Mouse (Mus musculus) layer of hippocampus, postnatal 14 days (tissue): ENCODE results near the gene Lmbrd1. TPM values are rescaled to one million over a fixed set of nuclear protein-coding genes. Genes with fewer than 3 reads are reported as not detected.
"Not testable (repeated sequence)": the region's sequence is repeated elsewhere in the genome, so short reads cannot be mapped to it uniquely, and the experiment has no call there.

Experiments used
- DNase-seq, 2 experiments: peaks; one replicate each; pipeline ENCODE4 v3.0.0; 2021 to 2022; ENCODE audit warnings: low spot score in 2 of 2, mixed read lengths in 1 of 2
- total RNA-seq, 2 experiments: library from RNA; stranded (reverse); gene quantifications; 2 replicates each; pipeline ENCODE4 v1.2.3; 2021

Gene Lmbrd1
- total RNA-seq, 2 experiments from 2014 or later = 100.0 to 102 TPM

DNA sequence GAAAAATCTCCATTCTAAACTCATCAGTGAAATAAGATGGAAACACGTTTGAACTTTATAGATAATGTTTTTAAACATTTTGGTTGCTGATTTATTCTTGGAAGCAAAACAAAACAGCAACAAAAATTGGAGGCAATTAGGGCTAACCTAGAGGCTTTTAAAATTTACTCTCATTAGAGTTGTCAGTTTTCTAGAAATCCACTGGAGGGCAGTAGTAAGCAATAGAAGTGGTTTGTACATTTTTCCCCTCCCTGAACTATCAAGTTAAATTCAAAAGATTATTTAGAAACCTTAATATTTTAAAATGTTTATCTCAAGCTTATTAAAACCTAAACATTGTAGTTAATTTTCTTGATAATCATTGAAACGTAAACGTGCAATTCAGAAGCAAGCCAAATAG lies 41.2 kb downstream of the Lmbrd1 start:
- peak in 1 of 2 experiments; percentile 54 for DNase-seq

DNA sequence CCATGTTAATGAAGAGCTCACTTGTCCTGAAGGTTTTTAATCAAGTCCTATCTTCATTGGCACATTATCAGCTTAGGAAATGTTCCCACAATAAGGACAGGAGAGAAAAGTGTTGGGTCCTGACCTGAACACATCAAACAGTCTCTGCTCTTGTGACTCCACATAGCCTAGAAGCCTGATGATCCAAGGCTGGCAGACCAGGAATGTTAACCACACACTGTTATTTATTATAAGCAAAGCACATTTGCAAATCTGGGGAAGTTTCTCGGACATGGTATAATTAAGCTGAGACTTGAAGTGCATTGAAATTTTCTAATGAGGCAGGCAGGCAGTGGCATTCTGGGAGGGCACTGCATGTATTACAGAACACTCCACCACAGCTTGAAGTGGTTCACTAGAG lies 41.8 kb downstream of the Lmbrd1 start:
- no peak for DNase-seq

DNA sequence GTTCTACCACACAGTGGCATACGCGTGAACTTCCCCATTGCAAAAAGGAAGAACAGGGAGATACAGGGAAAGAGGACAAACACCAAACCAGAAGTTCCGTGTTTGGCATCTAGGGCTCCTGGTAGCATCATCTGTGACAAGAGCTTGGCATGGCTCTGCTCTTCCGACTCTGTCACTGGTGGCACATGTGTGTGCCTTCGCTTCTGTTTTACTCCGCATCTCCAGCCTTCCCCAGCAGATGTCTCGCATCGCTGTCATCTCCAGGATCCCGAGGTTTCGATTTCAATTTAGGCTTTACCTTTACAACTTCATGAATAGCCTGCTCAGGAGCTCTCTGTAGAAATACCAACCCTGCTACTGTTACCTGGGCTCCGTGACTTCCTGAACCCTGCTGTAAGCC lies 51.4 kb downstream of the Lmbrd1 start:
- no peak for DNase-seq

- no peak for DNase-seq
These were observed 53.9 kb downstream of the Lmbrd1 start for GRCm38 (mm10) chr1:24732286-24732685.

GRCm38 (mm10) chr1:24734866-24735265 lies 56.4 kb downstream of the Lmbrd1 start:
- no peak for DNase-seq

GRCm38 (mm10) chr1:24740903-24741302 lies 62.5 kb downstream of the Lmbrd1 start:
- DNase-seq = no peak

- DNase-seq = no peak
These were observed 63.1 kb downstream of the Lmbrd1 start for GRCm38 (mm10) chr1:24741552-24741951.

GRCm38 (mm10) chr1:24743191-24743924 lies 64.9 kb downstream of the Lmbrd1 start:
- DNase-seq = no peak

DNA sequence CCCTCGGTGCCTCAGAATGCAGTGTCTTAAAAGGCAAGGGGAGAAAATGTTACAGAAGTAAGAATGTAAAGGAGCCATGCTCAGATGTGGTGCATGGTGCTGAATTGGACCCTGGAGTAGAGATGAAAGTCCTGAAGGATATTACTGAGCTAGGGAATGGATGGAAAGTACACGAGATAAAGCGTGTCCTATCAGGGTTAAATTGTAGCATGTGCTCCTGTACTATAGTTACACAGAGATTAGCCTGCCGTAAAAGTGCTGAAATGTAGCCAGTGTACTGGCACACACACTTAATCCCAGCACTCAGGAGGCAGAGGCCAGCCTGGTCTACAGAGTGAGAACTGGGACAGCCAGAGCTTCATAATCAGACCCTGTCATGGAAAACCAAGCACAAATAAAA lies 74.3 kb downstream of the Lmbrd1 start:
- no peak for DNase-seq

DNA sequence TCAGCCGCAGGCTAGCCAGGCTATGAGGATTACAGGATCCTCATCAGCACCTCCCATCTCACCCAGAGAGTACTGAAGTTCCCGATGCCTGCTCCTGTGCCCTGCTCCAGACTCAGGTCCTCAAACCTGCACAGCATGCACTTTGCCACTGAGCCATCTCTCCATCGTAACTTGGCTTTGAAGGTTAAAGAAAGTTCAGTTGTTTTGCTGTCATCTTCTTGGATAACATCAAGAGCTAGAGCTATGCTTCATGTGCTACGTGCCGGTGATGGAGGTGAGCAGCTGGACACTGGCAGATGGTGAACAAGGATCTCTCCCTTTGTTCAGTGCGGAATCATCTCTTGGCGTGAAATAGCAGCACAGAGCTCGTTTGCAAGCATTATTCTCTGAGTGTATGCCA lies 80.1 kb downstream of the Lmbrd1 start:
- DNase-seq = peak; percentile 20 to 33

GRCm38 (mm10) chr1:24766466-24766865 lies 88.0 kb downstream of the Lmbrd1 start:
- no peak for DNase-seq

- not testable (repeated sequence) for DNase-seq
These were observed 88.8 kb downstream of the Lmbrd1 start for GRCm38 (mm10) chr1:24767197-24767596.

GRCm38 (mm10) chr1:24773642-24774041 lies 95.2 kb downstream of the Lmbrd1 start:
- DNase-seq = peak; percentile 19 to 33

DNA sequence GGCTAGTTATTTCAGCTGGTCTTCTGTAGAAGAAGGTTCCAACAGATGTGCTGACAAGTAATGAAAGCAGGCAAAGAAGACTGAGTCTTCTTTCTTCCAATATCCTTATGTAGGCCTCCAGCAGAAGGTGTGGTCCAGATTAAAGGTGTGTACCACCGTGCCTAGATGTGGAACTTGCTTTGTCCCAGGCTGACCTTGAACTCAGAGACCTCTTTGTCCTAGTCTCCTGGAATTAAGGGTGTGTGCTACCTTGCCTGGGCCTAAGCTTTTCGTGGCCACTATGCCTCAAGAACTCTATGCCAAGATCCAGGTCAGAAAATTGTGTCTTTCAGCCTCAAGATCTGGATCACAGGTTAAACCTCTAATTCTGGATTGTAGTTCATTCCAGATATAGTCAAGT lies 98.1 kb downstream of the Lmbrd1 start:
- no peak for DNase-seq

GRCm38 (mm10) chr1:24793168-24793567 lies 114.7 kb downstream of the Lmbrd1 start:
- DNase-seq = no peak

- not testable (repeated sequence) for DNase-seq
These were observed 129.5 kb downstream of the Lmbrd1 start for GRCm38 (mm10) chr1:24807971-24808370.

Other genes starting within 250 kb of the Lmbrd1 start
- gene Col19a1, start 91.2 kb upstream of the Lmbrd1 start, total RNA-seq = 10 to 100 TPM; 26.1 to 28.3 TPM